Mouse (Mus musculus) heart, embryonic 10.5 days (tissue): ENCODE results near the gene Pyy. TPM values are rescaled to one million over a fixed set of nuclear protein-coding genes. Genes with fewer than 3 reads are reported as not detected.

Source experiments
- DNase-seq: peaks from one replicate; pipeline ENCODE4 v3.0.0-alpha.2; 2017; ENCODE audit warnings: low spot score
- H3K27ac ChIP-seq: fragments of 300-500 bp; sonication (generic); 2 replicates; pipeline ENCODE4 v1.5.1; 2016; ENCODE audit warnings: mild to moderate bottlenecking
- H3K27me3 ChIP-seq: fragments of 300-500 bp; sonication (generic); 2 replicates; pipeline ENCODE4 v1.6.1; 2016; ENCODE audit warnings: mild to moderate bottlenecking; ENCODE audit not compliant: poor library complexity, insufficient read depth, severe bottlenecking
- H3K36me3 ChIP-seq: fragments of 300-500 bp; sonication (generic); 2 replicates; pipeline ENCODE4 v1.6.1; 2016; ENCODE audit warnings: mild to moderate bottlenecking, moderate library complexity
- H3K4me1 ChIP-seq: fragments of 300-500 bp; sonication (generic); 2 replicates; pipeline ENCODE4 v1.6.1; 2016; ENCODE audit warnings: mild to moderate bottlenecking
- H3K4me3 ChIP-seq: fragments of 300-500 bp; sonication (generic); 2 replicates; pipeline ENCODE4 v1.5.1; 2016; ENCODE audit warnings: mild to moderate bottlenecking, moderate library complexity
- H3K9me3 ChIP-seq: fragments of 300-500 bp; sonication (generic); 2 replicates; pipeline ENCODE4 v1.6.1; 2016; ENCODE audit warnings: mild to moderate bottlenecking, moderate library complexity
- whole genome bisulfite sequencing: fragments of 180-500 bp; shearing (Covaris S2); methylation state at CpG from one replicate; pipeline ENCODE4 v1.1.7; 2016; 5-methylcytosine and 5-hydroxymethylcytosine counted together
- polyA plus RNA-seq: library from polyadenylated mRNA; unstranded; fragments of >200 nt; fragmentation: Nextera tagmentation; extraction: Ambion mirVana; gene quantifications from 2 replicates; pipeline ENCODE4 v1.2.1, GENCODE M21; 2016

The Pyy gene
- polyA plus RNA-seq, 1 experiment from 2014 or later: 3.0 TPM

GRCm38 (mm10) chr11:102061236-102061940 is 46.2 kb downstream of the Pyy start:
- Histone ChIP-seq H3K9me3 (no peaks in the 10 kb centered on the region), H3K36me3 (peaks cover 45% of the 10 kb centered on the region), H3K27ac (no peak overlapping the region), H3K27me3 (peaks cover 42% of the 10 kb centered on the region), H3K4me3 (peak overlapping the region; percentile 63), H3K4me1 (peaks cover 19% of the 10 kb centered on the region)
- 5% methylated on average over 23 of the region's 23 CpGs for WGBS
- DNase-seq: peak; percentile 91

Other genes starting within 250 kb of the Pyy start
- gene Meox1, start 213.5 kb downstream of the Pyy start, polyA plus RNA-seq: 5.7 and 8.2 TPM in 2 replicates
- gene Sost, start 140.8 kb downstream of the Pyy start, polyA plus RNA-seq: 0.36 and 0.96 TPM in 2 replicates
- not detected in 2 replicates for gene Cfap97d1, start 123.6 kb downstream of the Pyy start, polyA plus RNA-seq
- gene Dusp3, start 120.8 kb downstream of the Pyy start, polyA plus RNA-seq: 32.3 and 47.3 TPM in 2 replicates
- gene Mpp3, start 79.4 kb downstream of the Pyy start, polyA plus RNA-seq: 3.4 and 5.1 TPM in 2 replicates
- 0.83 and 0.94 TPM in 2 replicates for gene Cd300lg, start 66.3 kb downstream of the Pyy start, polyA plus RNA-seq
- 19.0 and 20.1 TPM in 2 replicates for gene Mpp2, start 19.3 kb downstream of the Pyy start, polyA plus RNA-seq
- gene Ppy, start 6.5 kb downstream of the Pyy start, polyA plus RNA-seq: not detected in 2 replicates
- gene Nags, start 37.7 kb upstream of the Pyy start, polyA plus RNA-seq: 0.25 and 1.3 TPM in 2 replicates
- gene Tmem101, start 48.6 kb upstream of the Pyy start, polyA plus RNA-seq: 40.8 and 44.6 TPM in 2 replicates
- 90.9 and 108 TPM in 2 replicates for gene Lsm12, start 77.5 kb upstream of the Pyy start, polyA plus RNA-seq
- gene G6pc3, start 81.8 kb upstream of the Pyy start, polyA plus RNA-seq: 35.0 and 40.9 TPM in 2 replicates
- 84.9 and 103 TPM in 2 replicates for gene Hdac5, start 122.3 kb upstream of the Pyy start, polyA plus RNA-seq
- gene BC030867, start 141.1 kb upstream of the Pyy start, polyA plus RNA-seq: 16.5 and 19.4 TPM in 2 replicates
- gene Asb16, start 160.9 kb upstream of the Pyy start, polyA plus RNA-seq: 0.06 and 0.08 TPM in 2 replicates
- gene Tmub2, start 177.1 kb upstream of the Pyy start, polyA plus RNA-seq: 40.1 and 41.8 TPM in 2 replicates
- gene Atxn7l3, start 188.8 kb upstream of the Pyy start, polyA plus RNA-seq: 9.1 and 14.3 TPM in 2 replicates
- gene Ubtf, start 211.9 kb upstream of the Pyy start, polyA plus RNA-seq: 60.4 and 75.4 TPM in 2 replicates